Mouse (Mus musculus) lung, embryonic 14.5 days (tissue): ENCODE measurements around the gene Camta1. TPM values are rescaled to one million over a fixed set of nuclear protein-coding genes. Genes with fewer than 3 reads are reported as not detected.

Experiments used
- ATAC-seq: fragments of 200-750 bp; cut with Nextera tagmentation; 2 replicates; pipeline ENCODE4 v1.8.0; 2017; ENCODE audit warnings: mild to moderate bottlenecking, moderate TSS enrichment, moderate library complexity; ENCODE audit not compliant: insufficient read depth
- DNase-seq: peaks from one replicate; pipeline ENCODE4 v3.0.0-alpha.2; 2015
- H3K27ac ChIP-seq: fragments of 300-500 bp; sonication (generic); 2 replicates; pipeline ENCODE4 v1.5.1; 2014; ENCODE audit warnings: low read depth, mild to moderate bottlenecking, moderate library complexity
- H3K27me3 ChIP-seq: fragments of 300-500 bp; sonication (generic); 2 replicates; pipeline ENCODE4 v1.6.1; 2014; ENCODE audit warnings: low read length, control low read depth; ENCODE audit not compliant: insufficient read depth
- H3K36me3 ChIP-seq: fragments of 300-500 bp; sonication (generic); 2 replicates; pipeline ENCODE4 v1.6.1; 2014; ENCODE audit warnings: control low read depth; ENCODE audit not compliant: insufficient read depth
- H3K4me1 ChIP-seq: fragments of 300-500 bp; sonication (generic); 2 replicates; pipeline ENCODE4 v1.6.1; 2014; ENCODE audit warnings: antibody characterized with exemption, control low read depth; ENCODE audit not compliant: insufficient read depth
- H3K4me2 ChIP-seq: fragments of 300-500 bp; sonication (generic); 2 replicates; pipeline ENCODE4 v1.6.1; 2014; ENCODE audit warnings: mild to moderate bottlenecking
- H3K4me3 ChIP-seq: fragments of 300-500 bp; sonication (generic); 2 replicates; pipeline ENCODE4 v1.5.1; 2014; ENCODE audit warnings: low read depth, low read length
- H3K9ac ChIP-seq: fragments of 300-500 bp; sonication (generic); 2 replicates; pipeline ENCODE4 v1.6.1; 2014
- H3K9me3 ChIP-seq: fragments of 300-500 bp; sonication (generic); 2 replicates; pipeline ENCODE4 v1.6.1; 2016; ENCODE audit warnings: low read depth, low read length, control low read depth
- CTCF ChIP-seq: IDR thresholded peaks from 2 replicates; pipeline ENCODE4 v1.5.1; 2016; ENCODE audit warnings: antibody characterized with exemption, low read depth
- WGBS: fragments of 180-500 bp; shearing (Covaris S2); extraction: QIAGEN DNeasy Blood & Tissue Kit; methylation state at CpG from one replicate; pipeline ENCODE4 v1.1.7; 2014; 5-methylcytosine and 5-hydroxymethylcytosine counted together
- polyA plus RNA-seq: library from polyadenylated mRNA; unstranded; fragments of >200 nt; fragmentation: Nextera tagmentation; extraction: Ambion mirVana; gene quantifications from 2 replicates; pipeline ENCODE4 v1.2.1, GENCODE M21; 2014

Camta1 gene
- polyA plus RNA-seq, 1 experiment from 2014 or later, result 87.5 TPM

- Histone ChIP-seq H3K27ac (peak overlapping the region; percentile 59; the same call in 1 of the 2 replicates), H3K4me2 (peak overlapping the region; percentile 16; the same call in 1 of the 2 replicates), H3K27me3 (no peaks in the 10 kb centered on the region), H3K9ac (no peak overlapping the region), H3K9me3 (no peaks in the 10 kb centered on the region), H3K4me3 (no peak overlapping the region), H3K4me1 (no peaks in the 10 kb centered on the region), H3K36me3 (no peaks in the 10 kb centered on the region)
- TF ChIP-seq CTCF, result no peak
- 55% methylated on average over 18 of the region's 18 CpGs for WGBS
- ATAC-seq (peak; percentile 75), DNase-seq (peak; percentile 32)
Measured at GRCm38 (mm10) chr4:151096334-151097103, 765.2 kb downstream of the Camta1 start.

- Histone ChIP-seq H3K36me3 (no peaks in the 10 kb centered on the region), H3K4me3 (no peak overlapping the region), H3K27me3 (no peaks in the 10 kb centered on the region), H3K4me2 (no peak overlapping the region), H3K9ac (no peak overlapping the region), H3K27ac (no peak overlapping the region), H3K4me1 (no peaks in the 10 kb centered on the region), H3K9me3 (no peaks in the 10 kb centered on the region)
- peak; percentile 62 for TF ChIP-seq CTCF
- ATAC-seq (no peak), DNase-seq (peak; percentile 60)
- 33% methylated on average over 2 of the region's 2 CpGs for WGBS
Measured at GRCm38 (mm10) chr4:151095207-151095606, 766.5 kb downstream of the Camta1 start.

GRCm38 (mm10) chr4:151089270-151089669 is 772.4 kb downstream of the Camta1 start, which contains the start of gene Gm13090:
Gene Gm13090, plus strand, starts transcription at chr4:151089570.
- no peak within 1 kb of the TSS for H3K4me2 ChIP-seq
- no peak for ATAC-seq
- no peak within 1 kb of the TSS for H3K27ac ChIP-seq
- DNase-seq, result no peak
- no peak for TF ChIP-seq CTCF
- 82% methylated on average over 7 of the region's 7 CpGs for WGBS
- no peaks in the 10 kb centered on the region for H3K27me3 ChIP-seq
- H3K36me3 ChIP-seq, result no peaks in the 10 kb centered on the region
- no peaks in the 10 kb centered on the region for H3K9me3 ChIP-seq
- H3K9ac ChIP-seq, result no peak within 1 kb of the TSS
- H3K4me3 ChIP-seq, result no peak within 1 kb of the TSS
- no peaks in the 10 kb centered on the region for H3K4me1 ChIP-seq

- Histone ChIP-seq H3K9me3 (no peaks in the 10 kb centered on the region), H3K4me2 (no peak overlapping the region), H3K27me3 (no peaks in the 10 kb centered on the region), H3K9ac (no peak overlapping the region), H3K4me1 (no peaks in the 10 kb centered on the region), H3K27ac (no peak overlapping the region), H3K4me3 (no peak overlapping the region), H3K36me3 (no peaks in the 10 kb centered on the region)
- DNase-seq (no peak), ATAC-seq (no peak)
- WGBS, result 87% methylated on average over 14 of the region's 14 CpGs
- no peak for TF ChIP-seq CTCF
Measured at GRCm38 (mm10) chr4:151088819-151089218, 772.9 kb downstream of the Camta1 start.

- Histone ChIP-seq H3K9me3 (no peaks in the 10 kb centered on the region), H3K27me3 (no peaks in the 10 kb centered on the region), H3K27ac (no peak overlapping the region), H3K9ac (no peak overlapping the region), H3K36me3 (no peaks in the 10 kb centered on the region; the same call in 1 of the 2 replicates), H3K4me1 (no peaks in the 10 kb centered on the region), H3K4me2 (no peak overlapping the region), H3K4me3 (no peak overlapping the region)
- DNase-seq (no peak), ATAC-seq (no peak)
- 87% methylated on average over 1 of the region's 1 CpGs for WGBS
- 0 out of 2 replicates have a peak, but pooled peaks have one; percentile 12 for TF ChIP-seq CTCF
Measured at GRCm38 (mm10) chr4:151087358-151087757, 774.3 kb downstream of the Camta1 start.

GRCm38 (mm10) chr4:151083027-151083426 is 778.6 kb downstream of the Camta1 start:
- no peak overlapping the region for H3K27ac ChIP-seq

GRCm38 (mm10) chr4:151081977-151082376 is 779.7 kb downstream of the Camta1 start:
- Histone ChIP-seq H3K4me2 (no peak overlapping the region), H3K4me1 (no peaks in the 10 kb centered on the region), H3K27ac (no peak overlapping the region), H3K9ac (no peak overlapping the region), H3K27me3 (no peaks in the 10 kb centered on the region), H3K9me3 (no peaks in the 10 kb centered on the region), H3K36me3 (peaks cover 6% of the 10 kb centered on the region; the same call in 1 of the 2 replicates), H3K4me3 (no peak overlapping the region)
- no peak for TF ChIP-seq CTCF
- no peak for ATAC-seq
- no peak for DNase-seq
- WGBS, result 92% methylated on average over 13 of the region's 13 CpGs

More at GRCm38 (mm10) chr4:151083027-151083426, 778.6 kb downstream of the Camta1 start:
- Histone ChIP-seq H3K9ac (no peak overlapping the region), H3K4me1 (no peaks in the 10 kb centered on the region), H3K9me3 (no peaks in the 10 kb centered on the region), H3K36me3 (no peaks in the 10 kb centered on the region; the same call in 1 of the 2 replicates), H3K27me3 (no peaks in the 10 kb centered on the region), H3K4me2 (no peak overlapping the region), H3K4me3 (no peak overlapping the region)
- ATAC-seq (no peak), DNase-seq (no peak)
- WGBS, result 67% methylated on average over 5 of the region's 5 CpGs
- TF ChIP-seq CTCF, result no peak
